9 mouse cellular contexts compared by ENCODE assay signal in the genomic region with DNA sequence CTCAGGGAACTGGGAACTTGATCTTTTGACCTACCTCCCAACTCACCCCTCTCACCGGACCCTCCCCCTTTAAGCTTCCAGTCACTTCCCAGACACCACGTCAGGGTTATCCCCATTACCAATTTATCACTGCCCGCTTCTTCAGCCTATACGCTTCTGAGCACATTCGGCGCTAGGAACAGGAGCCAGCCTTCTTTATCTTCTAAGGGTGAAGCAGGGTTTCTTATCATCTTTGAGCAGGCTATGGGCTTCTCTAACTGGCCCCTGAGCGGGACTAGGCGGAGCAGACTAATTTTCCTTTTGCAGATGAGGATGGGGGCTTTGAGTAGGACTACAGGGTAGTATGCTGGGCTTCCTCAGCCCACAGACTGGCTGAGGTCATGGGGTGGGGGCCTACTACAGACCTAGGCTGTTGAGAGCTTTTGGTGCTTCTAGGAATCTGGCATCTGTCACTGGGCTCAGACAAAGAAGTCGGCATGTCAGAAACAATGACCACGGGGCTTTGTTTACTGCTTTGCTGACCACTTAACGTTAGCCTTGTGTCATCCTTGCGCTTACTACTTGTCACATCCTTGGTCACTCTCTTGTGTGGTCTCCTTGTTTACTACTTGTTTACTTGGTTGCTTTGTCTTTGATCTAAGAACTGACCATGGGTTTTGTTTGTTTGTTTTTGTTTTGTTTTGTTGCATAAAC. TPM values are rescaled to one million over a fixed set of nuclear protein-coding genes. Genes with fewer than 3 reads are reported as not detected.
A peak's percentile ranks its signal among the peaks of the same experiment; 100 is the strongest.
DNase-seq lines count a peak whose midpoint lies in the region; ATAC-seq lines count a peak whose summit lies in the region.
"Had no signal": no experiment of that assay in that cellular context is flagged by ENCODE, and none has a peak within 500 bp of the region (broad histone marks: within the 10 kb centered on the region; RNA-seq: fewer than 3 reads in every experiment).

A gene (minus strand): TSS at position 169 of the 693 bp plus-strand sequence.

- ATAC-seq in hindbrain, embryonic 12.5 days (ENCODE audit: low FRiP score) = no peak
- no peak for ATAC-seq in hindbrain, embryonic 14.5 days (ENCODE audit: low FRiP score)
- ATAC-seq: midbrain, embryonic 15.5 days had no signal

- WGBS in hindbrain, embryonic 12.5 days = 45% methylated on average over 12 of the region's 12 CpGs
- 50% methylated on average over 12 of the region's 12 CpGs for WGBS in hindbrain, embryonic 14.5 days
- 27% methylated on average over 12 of the region's 12 CpGs for WGBS in macrophage (ENCODE audit: missing documents)

- no peak within 1 kb of the TSS for H3K9ac ChIP-seq in hindbrain, embryonic 12.5 days
- H3K9ac ChIP-seq in hindbrain, embryonic 14.5 days = no peak within 1 kb of the TSS
- H3K9ac ChIP-seq: midbrain, embryonic 15.5 days had no signal

- H3K4me3 ChIP-seq in hindbrain, embryonic 12.5 days = no peak within 1 kb of the TSS
- no peak within 1 kb of the TSS for H3K4me3 ChIP-seq in hindbrain, embryonic 14.5 days (replicated peaks; ENCODE audit: low read length)
- peak within 1 kb of the TSS; percentile 82 for H3K4me3 ChIP-seq in erythroblast, embryonic 14.5 days (replicated peaks)
- H3K4me3 ChIP-seq in macrophage (ENCODE audit: inconsistent target) = peak within 1 kb of the TSS; percentile 75
- H3K4me3 ChIP-seq: midbrain, embryonic 15.5 days had no signal

- H3K4me2 ChIP-seq in hindbrain, embryonic 12.5 days (replicated peaks) = no peak within 1 kb of the TSS
- H3K4me2 ChIP-seq in hindbrain, embryonic 14.5 days (replicated peaks) = no peak within 1 kb of the TSS
- H3K4me2 ChIP-seq: midbrain, embryonic 15.5 days had no signal

- peak within 1 kb of the TSS; percentile 35; the same call in 1 of the 2 replicates for H3K27ac ChIP-seq in hindbrain, embryonic 12.5 days
- H3K27ac ChIP-seq in hindbrain, embryonic 14.5 days = no peak within 1 kb of the TSS
- peak within 1 kb of the TSS; percentile 96 for H3K27ac ChIP-seq in macrophage
- H3K27ac ChIP-seq: midbrain, embryonic 15.5 days had no signal

- no peaks in the 10 kb centered on the region for H3K9me3 ChIP-seq in hindbrain, embryonic 12.5 days (replicated peaks)
- H3K9me3 ChIP-seq in hindbrain, embryonic 14.5 days (ENCODE audit: control insufficient read depth, low read length) = no peaks in the 10 kb centered on the region
- peaks cover 8% of the 10 kb centered on the region for H3K9me3 ChIP-seq in erythroblast, embryonic 14.5 days (ENCODE audit: control insufficient read depth, low read length)
- H3K9me3 ChIP-seq: midbrain, embryonic 15.5 days had no signal

- H3K36me3 ChIP-seq in hindbrain, embryonic 12.5 days = no peaks in the 10 kb centered on the region
- H3K36me3 ChIP-seq in hindbrain, embryonic 14.5 days (replicated peaks; ENCODE audit: control insufficient read depth, insufficient read depth) = no peaks in the 10 kb centered on the region
- H3K36me3 ChIP-seq in erythroblast, embryonic 14.5 days (ENCODE audit: control insufficient read depth) = peaks cover 46% of the 10 kb centered on the region
- H3K36me3 ChIP-seq in macrophage (ENCODE audit: inconsistent target) = peaks cover 27% of the 10 kb centered on the region
- H3K36me3 ChIP-seq: midbrain, embryonic 15.5 days had no signal

- H3K4me1 ChIP-seq in hindbrain, embryonic 12.5 days = peaks cover 8% of the 10 kb centered on the region; the same call in 1 of the 2 replicates
- no peaks in the 10 kb centered on the region for H3K4me1 ChIP-seq in hindbrain, embryonic 14.5 days (replicated peaks; ENCODE audit: control insufficient read depth, insufficient read depth, low read length)
- peaks cover 74% of the 10 kb centered on the region for H3K4me1 ChIP-seq in erythroblast, embryonic 14.5 days (ENCODE audit: control insufficient read depth)
- H3K4me1 ChIP-seq: midbrain, embryonic 15.5 days had no signal

- DNase-seq in hindbrain, embryonic 14.5 days (ENCODE audit: low spot score) = no peak
- peak; percentile 76 for DNase-seq in MEL-GATA-1-ER (ENCODE audit: extremely low read depth, low read depth)
- DNase-seq in yolk sac, embryonic 10.5 days (ENCODE audit: low spot score) = no peak
- DNase-seq in adrenal gland, postnatal 10 days = no peak
- no peak for DNase-seq in thymus, postnatal 36 days

- peaks cover 44% of the 10 kb centered on the region for H3K79me2 ChIP-seq in macrophage (ENCODE audit: inconsistent target)

- no peaks in the 10 kb centered on the region for H3K27me3 ChIP-seq in hindbrain, embryonic 12.5 days
- H3K27me3 ChIP-seq in hindbrain, embryonic 14.5 days (ENCODE audit: control insufficient read depth, insufficient read depth, low read length) = no peaks in the 10 kb centered on the region
- no peaks in the 10 kb centered on the region; the same call in 1 of the 2 replicates for H3K27me3 ChIP-seq in erythroblast, embryonic 14.5 days (ENCODE audit: control insufficient read depth)
- H3K27me3 ChIP-seq: midbrain, embryonic 15.5 days had no signal

RNA-seq across cellular contexts. Expression of the gene that starts here (rescaled TPM):
- polyA plus RNA-seq in hindbrain, embryonic 12.5 days (2016; fragmentation: Nextera tagmentation; extraction: Ambion mirVana) = 0.79 and 0.97 TPM in 2 replicates
- 0.40 TPM in 1 of 2 replicates, not detected in the other for polyA plus RNA-seq in hindbrain, embryonic 14.5 days (2014; fragmentation: Nextera tagmentation; extraction: Ambion mirVana)
- 12.5 and 19.4 TPM in 2 replicates for polyA plus RNA-seq in erythroblast, embryonic 14.5 days (2012)
- total RNA-seq in macrophage (2018; cell fraction: chromatin; rRNA removed) = 100 to 1,000 TPM in 21 of 26 experiments, 10 to 100 TPM in 5; 30.8 to 879 (median 175) TPM
- 100 to 1,000 TPM in 18 of 26 experiments, 10 to 100 TPM in 8; 64.2 to 324 (median 140) TPM for total RNA-seq in macrophage (2018; cell fraction: cytosol; rRNA removed)
- 100 to 1,000 TPM in 19 of 26 experiments, 10 to 100 TPM in 7; 57.6 to 431 (median 211) TPM for total RNA-seq in macrophage (2018; cell fraction: nucleus; rRNA removed)
- polyA plus RNA-seq in macrophage (2018) = 28.2 to 116 TPM (median 64.4 TPM) in 3 replicates
- total RNA-seq in adrenal gland, postnatal 10 days (2021) = 10 to 100 TPM in 1 of 2 experiments, 1 to 10 TPM in 1; 8.1 to 12.7 TPM

Comparison
In these comparisons a context has a peak if more than half of its experiments do, and no peak if none do; other contexts are left out.
1. H3K4me3 ChIP-seq: peak in erythroblast, embryonic 14.5 days (single experiment) and macrophage (single experiment); none in hindbrain, embryonic 12.5 days (single experiment) and hindbrain, embryonic 14.5 days (single experiment).